Mouse (Mus musculus): ENCODE data around the gene Trim40. TPM values are rescaled to one million over a fixed set of nuclear protein-coding genes. Genes with fewer than 3 reads are reported as not detected.

The Trim40 gene
- polyA plus RNA-seq (2016; fragmentation: Nextera tagmentation; extraction: Ambion mirVana): not detected in 2 replicates

GRCm38 (mm10) chr17:36890073-36890903, at the start of gene Trim40:
Gene Trim40 (minus strand): TSS chr17:36890123.
- no peak for ATAC-seq (ENCODE audit: low FRiP score)
- H3K4me3 ChIP-seq: no peak within 1 kb of the TSS
- H3K36me3 ChIP-seq: no peaks in the 10 kb centered on the region
- no peaks in the 10 kb centered on the region for H3K9me3 ChIP-seq (replicated peaks)
- H3K4me1 ChIP-seq: no peaks in the 10 kb centered on the region
- no peak within 1 kb of the TSS for H3K9ac ChIP-seq
- no peak within 1 kb of the TSS for H3K27ac ChIP-seq
- 0 out of 2 replicates have a peak, but pooled peaks cover 5% of the 10 kb centered on the region for H3K27me3 ChIP-seq
- no peak within 1 kb of the TSS for H3K4me2 ChIP-seq (replicated peaks)
- WGBS: 89% methylated on average over 5 of the region's 5 CpGs

- WGBS: 93% methylated on average over 2 of the region's 2 CpGs
- Histone ChIP-seq H3K4me2 (replicated peaks) (no peak overlapping the region), H3K27me3 (peaks cover 32% of the 10 kb centered on the region), H3K36me3 (no peaks in the 10 kb centered on the region), H3K4me3 (no peak overlapping the region), H3K4me1 (peaks cover 5% of the 10 kb centered on the region), H3K27ac (no peak overlapping the region), H3K9ac (no peak overlapping the region), H3K9me3 (replicated peaks) (no peaks in the 10 kb centered on the region)
- ATAC-seq (ENCODE audit: low FRiP score): no peak
Observed at GRCm38 (mm10) chr17:36938056-36938455, 48.1 kb upstream of the Trim40 start.

GRCm38 (mm10) chr17:36931806-36932205, 41.9 kb upstream of the Trim40 start:
- no peak for ATAC-seq (ENCODE audit: low FRiP score)
- no peaks in the 10 kb centered on the region for H3K36me3 ChIP-seq
- H3K27me3 ChIP-seq: no peaks in the 10 kb centered on the region
- no peaks in the 10 kb centered on the region for H3K4me1 ChIP-seq
- H3K4me2 ChIP-seq (replicated peaks): no peak overlapping the region
- H3K27ac ChIP-seq: no peak overlapping the region
- 70% methylated on average over 2 of the region's 2 CpGs for WGBS
- H3K9ac ChIP-seq: no peak overlapping the region
- H3K4me3 ChIP-seq: no peak overlapping the region
- no peaks in the 10 kb centered on the region for H3K9me3 ChIP-seq (replicated peaks)

GRCm38 (mm10) chr17:36931130-36931529, 41.2 kb upstream of the Trim40 start:
- no peaks in the 10 kb centered on the region for H3K27me3 ChIP-seq
- no peak overlapping the region for H3K4me2 ChIP-seq (replicated peaks)
- 89% methylated on average over 4 of the region's 4 CpGs for WGBS
- no peak overlapping the region for H3K4me3 ChIP-seq
- no peaks in the 10 kb centered on the region for H3K36me3 ChIP-seq
- no peak for ATAC-seq (ENCODE audit: low FRiP score)
- H3K4me1 ChIP-seq: no peaks in the 10 kb centered on the region
- H3K27ac ChIP-seq: no peak overlapping the region
- no peaks in the 10 kb centered on the region for H3K9me3 ChIP-seq (replicated peaks)
- H3K9ac ChIP-seq: no peak overlapping the region

- H3K36me3 ChIP-seq: no peaks in the 10 kb centered on the region
- no peaks in the 10 kb centered on the region for H3K27me3 ChIP-seq
- no peak overlapping the region for H3K9ac ChIP-seq
- no peak for ATAC-seq (ENCODE audit: low FRiP score)
- H3K9me3 ChIP-seq (replicated peaks): no peaks in the 10 kb centered on the region
- no peaks in the 10 kb centered on the region for H3K4me1 ChIP-seq
- H3K4me3 ChIP-seq: no peak overlapping the region
- WGBS: 78% methylated on average over 6 of the region's 6 CpGs
- no peak overlapping the region for H3K4me2 ChIP-seq (replicated peaks)
- H3K27ac ChIP-seq: no peak overlapping the region
Observed at GRCm38 (mm10) chr17:36930233-36930632, 40.3 kb upstream of the Trim40 start.

GRCm38 (mm10) chr17:36929236-36929932, 39.5 kb upstream of the Trim40 start:
- H3K27ac ChIP-seq: no peak overlapping the region
- WGBS: 78% methylated on average over 12 of the region's 12 CpGs
- no peak overlapping the region for H3K4me2 ChIP-seq (replicated peaks)
- ATAC-seq (ENCODE audit: low FRiP score): no peak
- H3K4me3 ChIP-seq: no peak overlapping the region
- no peaks in the 10 kb centered on the region for H3K4me1 ChIP-seq
- H3K9me3 ChIP-seq (replicated peaks): no peaks in the 10 kb centered on the region
- H3K36me3 ChIP-seq: no peaks in the 10 kb centered on the region
- H3K27me3 ChIP-seq: no peaks in the 10 kb centered on the region
- no peak overlapping the region for H3K9ac ChIP-seq

- Histone ChIP-seq H3K27ac (no peak overlapping the region), H3K27me3 (no peaks in the 10 kb centered on the region), H3K4me1 (no peaks in the 10 kb centered on the region), H3K4me3 (no peak overlapping the region), H3K36me3 (no peaks in the 10 kb centered on the region), H3K9me3 (replicated peaks) (no peaks in the 10 kb centered on the region), H3K9ac (no peak overlapping the region), H3K4me2 (replicated peaks) (no peak overlapping the region)
- 57% methylated on average over 10 of the region's 10 CpGs for WGBS
- no peak for ATAC-seq (ENCODE audit: low FRiP score)
Observed at GRCm38 (mm10) chr17:36927496-36928120, 37.7 kb upstream of the Trim40 start.

- 72% methylated on average over 4 of the region's 4 CpGs for WGBS
- H3K27ac ChIP-seq: no peak overlapping the region
- no peaks in the 10 kb centered on the region for H3K9me3 ChIP-seq (replicated peaks)
- H3K4me3 ChIP-seq: no peak overlapping the region
- H3K4me1 ChIP-seq: no peaks in the 10 kb centered on the region
- no peaks in the 10 kb centered on the region for H3K27me3 ChIP-seq
- H3K4me2 ChIP-seq (replicated peaks): no peak overlapping the region
- no peaks in the 10 kb centered on the region for H3K36me3 ChIP-seq
- no peak overlapping the region for H3K9ac ChIP-seq
- ATAC-seq (ENCODE audit: low FRiP score): no peak
Observed at GRCm38 (mm10) chr17:36923491-36923890, 33.6 kb upstream of the Trim40 start.

GRCm38 (mm10) chr17:36922715-36923114, 32.8 kb upstream of the Trim40 start:
- Histone ChIP-seq H3K27me3 (no peaks in the 10 kb centered on the region), H3K4me1 (no peaks in the 10 kb centered on the region), H3K27ac (no peak overlapping the region), H3K9me3 (replicated peaks) (no peaks in the 10 kb centered on the region), H3K36me3 (no peaks in the 10 kb centered on the region), H3K9ac (no peak overlapping the region), H3K4me3 (no peak overlapping the region), H3K4me2 (replicated peaks) (no peak overlapping the region)
- WGBS: 89% methylated on average over 4 of the region's 4 CpGs
- ATAC-seq (ENCODE audit: low FRiP score): no peak

GRCm38 (mm10) chr17:36920239-36920638, 30.3 kb upstream of the Trim40 start:
- WGBS: 56% methylated on average over 15 of the region's 15 CpGs
- no peak overlapping the region for H3K9ac ChIP-seq
- H3K27ac ChIP-seq: no peak overlapping the region
- ATAC-seq (ENCODE audit: low FRiP score): no peak
- H3K36me3 ChIP-seq: no peaks in the 10 kb centered on the region
- no peaks in the 10 kb centered on the region for H3K27me3 ChIP-seq
- H3K4me2 ChIP-seq (replicated peaks): no peak overlapping the region
- H3K4me3 ChIP-seq: no peak overlapping the region
- no peaks in the 10 kb centered on the region for H3K9me3 ChIP-seq (replicated peaks)
- H3K4me1 ChIP-seq: no peaks in the 10 kb centered on the region

- no peak overlapping the region for H3K9ac ChIP-seq
Observed at GRCm38 (mm10) chr17:36915076-36915475, 25.2 kb upstream of the Trim40 start.

GRCm38 (mm10) chr17:36914108-36914507, 24.2 kb upstream of the Trim40 start:
- Histone ChIP-seq H3K4me1 (no peaks in the 10 kb centered on the region), H3K27me3 (no peaks in the 10 kb centered on the region), H3K27ac (no peak overlapping the region), H3K4me2 (replicated peaks) (no peak overlapping the region), H3K36me3 (no peaks in the 10 kb centered on the region), H3K4me3 (no peak overlapping the region), H3K9me3 (replicated peaks) (no peaks in the 10 kb centered on the region), H3K9ac (no peak overlapping the region)
- ATAC-seq (ENCODE audit: low FRiP score): no peak
- 24% methylated on average over 2 of the region's 2 CpGs for WGBS

More at GRCm38 (mm10) chr17:36915076-36915475, 25.2 kb upstream of the Trim40 start:
- Histone ChIP-seq H3K36me3 (no peaks in the 10 kb centered on the region), H3K9me3 (replicated peaks) (no peaks in the 10 kb centered on the region), H3K4me3 (no peak overlapping the region), H3K4me1 (no peaks in the 10 kb centered on the region), H3K27ac (no peak overlapping the region), H3K4me2 (replicated peaks) (no peak overlapping the region), H3K27me3 (no peaks in the 10 kb centered on the region)
- 14% methylated on average over 9 of the region's 9 CpGs for WGBS
- ATAC-seq (ENCODE audit: low FRiP score): no peak

All from hindbrain, embryonic 12.5 days (tissue).